Mouse (Mus musculus) gastrocnemius, postnatal 10 days (tissue): Measurements from ENCODE around the gene Lamb3. TPM values are rescaled to one million over a fixed set of nuclear protein-coding genes. Genes with fewer than 3 reads are reported as not detected.
A peak's percentile ranks its signal among the peaks of the same experiment; 100 is the strongest.

Experiments
- DNase-seq: peaks from one replicate; pipeline ENCODE4 v3.0.0; 2021; ENCODE audit warnings: mixed read lengths
- total RNA-seq, 2 experiments: library from RNA; stranded (reverse); gene quantifications; 2 replicates each; pipeline ENCODE4 v1.2.3; 2021

Lamb3 gene
- total RNA-seq, 2 experiments from 2014 or later = 1.2 to 2.0 TPM

DNA sequence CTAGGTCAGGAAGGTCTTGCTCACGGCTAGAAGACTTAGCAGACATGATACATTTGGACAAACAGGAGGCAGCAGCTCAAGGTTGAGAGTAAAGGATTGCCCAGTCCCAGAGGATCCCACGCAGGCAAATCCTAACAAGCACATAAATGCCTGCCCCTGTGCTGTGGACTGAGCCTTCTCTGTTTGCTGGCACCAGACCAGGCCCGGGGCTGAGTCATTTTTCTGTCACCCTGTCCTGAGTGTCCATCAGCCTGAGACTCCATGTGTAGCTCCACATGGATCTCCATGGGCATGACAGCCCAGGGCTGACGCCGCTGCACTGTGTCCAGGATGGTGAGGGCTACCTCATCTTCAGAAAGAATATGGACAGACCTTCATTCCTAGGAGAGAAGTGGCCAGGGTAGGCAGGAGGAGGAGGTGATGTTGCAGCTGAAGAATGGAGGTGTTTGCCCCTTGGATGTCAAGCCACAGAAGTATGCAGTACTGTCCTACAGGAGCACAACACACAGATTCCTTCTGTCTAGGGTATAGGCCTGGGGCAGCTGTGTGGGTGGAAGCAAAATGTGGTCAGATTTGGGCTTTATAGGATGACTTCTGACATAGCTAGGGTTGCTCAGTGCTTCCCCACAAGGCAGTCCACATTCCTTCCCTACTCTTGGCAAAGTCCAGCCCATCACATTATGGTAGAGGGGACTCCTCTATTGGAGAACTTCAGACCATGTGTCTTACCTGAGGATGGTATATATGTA lies 134.9 kb downstream of the Lamb3 start:
- no peak for DNase-seq

DNA sequence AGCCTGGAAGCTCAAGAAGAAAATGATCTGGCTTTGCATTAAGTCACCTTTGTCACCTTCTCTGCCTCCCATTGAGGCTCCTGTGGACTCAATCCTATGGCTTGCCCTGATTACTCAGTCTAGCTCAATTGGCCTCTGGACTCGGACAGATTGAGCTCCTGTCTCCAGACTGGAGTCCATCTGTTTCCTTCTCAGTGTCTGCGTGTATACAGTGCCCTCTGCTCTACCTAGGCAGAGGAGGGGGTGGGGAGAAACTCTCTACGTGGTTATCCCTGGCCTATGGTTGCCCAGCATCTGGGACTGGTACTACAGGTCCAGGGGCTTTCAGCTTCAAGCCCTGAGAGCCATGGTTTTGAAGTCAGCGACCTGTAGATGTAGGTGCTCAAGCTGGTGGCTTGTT lies 136.4 kb downstream of the Lamb3 start:
- DNase-seq = no peak

DNA sequence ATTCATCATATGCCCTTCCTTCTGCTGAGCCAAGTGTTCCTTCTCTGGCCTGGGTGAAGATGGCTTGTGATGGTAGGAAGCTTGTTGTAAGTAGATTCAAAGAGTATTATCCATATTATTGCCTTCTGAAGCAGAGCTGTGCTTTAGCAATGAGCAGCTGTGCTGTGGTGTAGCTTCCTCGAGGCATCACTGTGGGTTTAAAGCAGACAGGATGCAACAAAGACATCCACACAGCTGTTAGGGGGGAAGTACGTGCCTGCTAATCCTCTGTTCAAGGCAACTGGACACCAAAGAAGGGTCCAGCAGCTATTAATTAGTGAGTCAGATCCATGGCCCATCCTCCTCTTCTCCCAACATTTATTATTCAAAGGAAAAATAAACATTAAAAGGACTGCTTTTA lies 137.5 kb downstream of the Lamb3 start:
- no peak for DNase-seq

DNA sequence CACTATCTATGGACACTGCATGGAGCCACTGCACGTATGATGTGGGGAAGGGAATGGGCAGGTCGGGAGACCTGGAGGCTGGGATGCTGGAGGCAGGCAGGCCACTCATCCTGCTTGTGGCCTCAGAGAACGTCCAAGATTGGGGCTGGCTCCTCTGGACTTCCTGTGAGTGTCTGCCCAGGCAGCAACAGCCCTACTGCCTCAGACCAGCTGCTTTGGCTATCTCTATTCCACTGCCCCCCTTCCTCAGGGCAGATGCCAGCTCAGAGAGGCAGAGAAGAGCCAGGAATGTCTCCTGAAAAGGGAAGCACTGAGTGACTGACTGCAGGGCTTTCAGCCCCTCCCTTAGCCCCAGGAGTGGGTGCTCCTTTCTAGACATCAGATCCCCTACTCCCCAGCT lies 139.4 kb downstream of the Lamb3 start:
- no peak for DNase-seq

DNA sequence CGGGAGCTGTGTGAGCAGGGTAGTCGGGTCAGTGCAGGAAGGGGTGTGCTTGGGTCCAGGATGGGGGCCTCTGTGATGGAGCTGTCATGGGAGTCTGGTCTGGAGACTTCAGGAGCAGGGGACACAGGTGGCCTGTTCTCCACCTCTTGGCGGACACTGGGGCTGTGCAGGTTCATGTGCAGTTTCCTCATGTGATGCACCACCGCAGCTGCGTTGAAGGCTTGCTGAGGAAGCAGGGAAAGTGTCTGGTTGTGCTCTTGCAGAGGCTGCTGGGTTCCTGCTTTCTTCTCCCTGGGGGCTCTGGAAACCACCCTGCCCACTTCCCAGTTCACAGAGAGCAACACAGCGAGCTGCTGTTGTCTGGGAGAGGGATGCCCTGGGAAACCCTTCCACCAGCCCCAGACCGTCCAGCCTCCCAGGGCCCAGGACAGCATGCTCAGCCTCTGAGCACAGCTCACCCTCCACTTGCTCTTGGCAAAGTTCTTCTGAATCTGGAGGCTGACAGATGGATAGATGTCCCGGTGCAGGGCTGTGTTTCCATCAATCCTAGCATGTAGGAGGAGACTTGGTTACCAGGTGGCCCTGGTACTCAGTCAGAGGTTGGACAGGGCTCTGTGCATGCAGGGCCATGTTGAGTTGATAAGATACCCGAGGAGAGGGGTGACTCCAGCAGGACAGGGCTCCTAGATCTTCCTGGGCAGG lies 140.9 kb downstream of the Lamb3 start:
- no peak for DNase-seq

DNA sequence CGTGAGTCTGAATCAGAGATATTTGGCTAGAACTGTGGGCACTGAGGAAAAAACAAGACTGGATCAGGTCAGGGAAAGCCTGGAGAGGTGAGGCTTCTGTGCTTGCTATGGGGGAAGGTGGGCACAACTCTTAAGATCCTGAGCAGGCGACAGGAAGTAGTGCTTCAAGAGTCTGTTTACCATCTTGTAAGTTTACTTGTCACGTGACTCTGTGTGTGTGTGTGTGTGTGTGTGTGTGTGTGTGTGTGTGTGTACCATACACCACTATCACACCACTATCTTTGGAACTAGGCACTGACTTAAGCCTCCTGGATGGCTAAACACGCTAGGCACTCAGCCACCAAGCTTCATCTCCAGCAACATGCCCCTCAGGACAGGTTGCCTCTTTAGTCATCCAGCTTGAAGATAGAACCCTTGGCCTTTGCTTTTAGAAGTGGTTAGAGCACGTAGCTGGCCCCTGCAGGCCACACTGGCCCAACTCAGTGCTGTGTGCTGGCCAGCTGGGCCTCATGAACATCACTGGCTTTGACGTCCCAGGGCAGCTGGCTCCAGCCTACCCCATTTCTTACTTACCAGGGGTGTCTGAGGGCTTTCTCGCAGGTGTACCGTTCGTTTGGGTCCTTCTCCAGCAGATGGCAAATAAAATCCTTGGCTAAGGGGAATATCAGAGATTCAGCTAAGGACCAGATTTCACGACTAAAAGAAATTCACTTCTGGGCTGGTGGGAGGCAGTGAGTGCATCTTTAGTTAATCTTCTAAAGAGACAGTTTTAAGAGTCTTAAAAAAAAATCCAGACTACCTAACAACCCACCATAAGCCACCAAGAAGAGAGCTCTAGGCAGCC lies 142.4 kb downstream of the Lamb3 start:
- DNase-seq = no peak

DNA sequence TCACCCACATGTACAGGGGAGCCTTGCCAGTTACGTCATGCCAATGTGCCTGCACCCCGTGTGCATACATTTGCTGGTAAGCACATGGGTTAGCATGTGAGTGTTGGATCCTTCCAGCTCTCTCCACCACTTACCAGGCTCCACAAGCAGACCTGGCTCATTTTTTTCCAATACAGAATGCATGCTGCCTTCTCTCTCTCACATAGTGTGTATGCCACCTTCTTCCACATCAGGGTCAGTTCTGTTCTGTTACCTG lies 143.0 kb downstream of the Lamb3 start:
- no peak for DNase-seq

DNA sequence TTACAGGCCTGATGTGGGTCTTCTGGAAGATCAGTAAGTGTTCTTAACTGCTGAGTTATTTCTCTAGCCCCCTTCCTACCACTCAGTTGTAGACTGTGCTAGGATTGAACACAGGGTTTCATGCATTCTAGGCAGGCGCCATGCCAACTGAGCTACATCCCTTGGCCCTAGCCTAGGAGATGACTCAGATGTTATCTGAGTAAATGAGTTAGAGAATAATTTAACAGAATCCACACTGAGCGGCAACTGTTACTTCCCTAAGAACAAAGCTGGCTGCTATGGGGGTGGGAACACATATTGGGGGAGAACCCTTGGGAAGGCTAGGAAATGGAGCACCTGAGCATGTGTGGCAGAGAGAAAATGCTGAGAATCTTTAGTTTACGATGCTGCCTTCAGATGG lies 144.1 kb downstream of the Lamb3 start:
- DNase-seq = no peak

DNA sequence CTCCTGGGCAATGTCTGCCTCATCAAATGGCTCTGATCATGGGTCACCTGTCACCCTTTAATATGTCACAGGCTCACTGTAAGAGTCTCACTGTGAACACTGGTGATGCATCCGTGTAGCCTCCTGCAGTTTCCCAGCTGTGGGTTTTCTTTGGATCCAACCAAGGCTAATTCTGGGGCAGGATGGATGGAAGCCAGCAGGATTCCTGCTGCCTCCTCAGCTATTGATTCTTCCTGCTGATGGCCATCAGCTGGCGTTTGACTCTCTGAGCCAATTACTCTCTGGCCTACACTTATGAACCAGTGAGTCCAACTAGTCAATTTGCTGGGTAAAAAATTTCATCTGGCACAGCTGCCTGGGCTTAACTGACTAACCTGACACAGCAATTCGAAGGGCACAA lies 151.7 kb downstream of the Lamb3 start:
- DNase-seq = no peak

DNA sequence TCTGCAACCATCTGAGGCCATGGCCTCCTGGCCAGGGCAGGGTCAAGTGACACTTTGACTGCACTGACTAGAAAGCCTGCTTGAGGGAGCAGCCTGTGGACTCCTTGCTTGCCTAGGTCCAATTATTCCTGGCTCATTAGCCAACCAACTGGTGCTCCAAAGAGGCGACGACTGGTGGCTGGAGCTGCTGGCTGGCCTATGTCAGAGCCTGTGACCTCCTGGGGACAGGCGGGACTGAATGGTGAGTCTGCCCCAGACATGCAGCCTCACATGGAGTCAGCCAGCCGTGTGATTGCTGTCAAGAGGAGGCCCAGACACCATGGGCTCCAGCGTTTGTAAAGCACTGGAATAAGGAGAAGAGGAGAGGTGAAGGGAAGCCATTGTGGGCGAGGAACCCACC lies 153.7 kb downstream of the Lamb3 start:
- no peak for DNase-seq

DNA sequence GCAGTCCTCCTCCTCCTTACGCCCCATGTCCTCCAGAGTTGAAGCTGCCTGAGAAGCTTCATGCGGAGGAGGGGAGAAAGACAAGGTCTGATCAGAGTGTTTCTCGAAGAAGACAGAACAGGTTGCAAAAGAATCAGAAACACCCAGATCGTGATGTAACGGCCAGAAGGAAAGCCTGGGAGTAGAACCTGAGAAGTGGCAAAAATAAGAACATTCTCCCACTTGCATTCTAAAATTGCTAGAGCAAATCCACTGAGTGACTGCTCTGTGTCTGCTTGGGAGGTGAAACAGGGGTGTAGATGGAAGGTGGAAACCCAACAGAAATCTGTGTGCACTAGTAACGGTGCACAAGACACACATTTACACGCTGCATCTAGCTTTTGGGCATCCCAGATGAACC lies 154.6 kb downstream of the Lamb3 start:
- no peak for DNase-seq

DNA sequence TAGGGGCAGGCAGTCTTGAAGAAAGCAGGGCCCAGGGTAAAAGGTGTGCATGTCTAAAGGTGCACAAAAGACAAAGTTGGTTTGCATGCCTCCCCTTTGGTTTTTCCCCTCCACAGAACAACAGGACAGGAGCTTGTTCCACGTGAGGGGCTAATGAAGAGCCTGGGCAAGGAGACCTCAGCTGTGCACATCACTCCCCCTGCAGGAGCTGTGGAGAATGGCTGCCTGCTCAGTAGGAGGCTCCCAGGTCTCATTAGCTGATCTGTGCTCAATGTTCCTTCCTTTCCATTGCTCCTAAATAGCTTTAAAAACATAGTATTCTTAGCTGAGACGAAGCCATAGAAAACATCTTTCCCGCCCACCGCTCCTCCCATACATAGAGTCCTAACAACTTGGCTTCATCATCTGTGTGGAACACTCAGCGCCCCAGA lies 156.3 kb downstream of the Lamb3 start:
- DNase-seq = peak; percentile 51

DNA sequence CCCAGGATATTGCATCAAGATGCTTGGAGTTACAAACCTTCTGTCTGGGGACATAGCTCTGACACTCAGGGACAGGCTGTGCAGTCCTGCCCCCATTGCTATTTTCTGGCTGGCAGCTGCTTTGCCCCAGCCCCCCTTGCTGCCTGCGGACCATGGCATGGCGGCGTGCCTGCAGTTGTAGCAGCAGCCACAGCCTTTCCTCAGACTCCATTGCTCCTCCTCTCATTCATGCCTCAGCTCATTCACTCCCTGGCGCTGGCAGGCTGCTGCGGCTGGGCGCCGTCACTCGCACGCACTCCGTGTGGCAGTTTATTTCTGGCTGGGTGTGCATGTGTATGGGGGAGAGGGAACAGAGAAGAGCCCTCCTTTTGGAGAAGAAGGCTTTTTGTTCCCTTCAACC lies 160.6 kb downstream of the Lamb3 start:
- DNase-seq = peak; percentile 37

DNA sequence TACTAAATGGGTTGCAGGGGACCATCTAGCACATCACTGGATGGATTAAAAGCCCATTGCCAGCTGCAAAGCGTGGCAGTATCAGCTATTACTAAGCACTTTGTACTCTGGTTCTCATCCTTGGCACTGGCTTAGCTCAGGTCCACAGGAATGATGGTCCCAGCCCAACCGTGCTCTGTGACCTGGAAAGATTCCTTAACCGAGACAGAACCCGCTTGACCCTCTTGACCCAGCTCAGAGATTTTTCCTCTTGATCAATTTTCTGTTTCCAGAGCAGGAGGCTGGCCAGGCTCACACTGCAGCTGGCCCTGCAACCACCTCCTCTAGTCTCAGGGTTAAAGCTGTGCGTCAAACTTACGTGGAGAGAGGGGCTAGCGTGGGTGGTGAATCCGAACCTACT lies 161.6 kb downstream of the Lamb3 start:
- no peak for DNase-seq

DNA sequence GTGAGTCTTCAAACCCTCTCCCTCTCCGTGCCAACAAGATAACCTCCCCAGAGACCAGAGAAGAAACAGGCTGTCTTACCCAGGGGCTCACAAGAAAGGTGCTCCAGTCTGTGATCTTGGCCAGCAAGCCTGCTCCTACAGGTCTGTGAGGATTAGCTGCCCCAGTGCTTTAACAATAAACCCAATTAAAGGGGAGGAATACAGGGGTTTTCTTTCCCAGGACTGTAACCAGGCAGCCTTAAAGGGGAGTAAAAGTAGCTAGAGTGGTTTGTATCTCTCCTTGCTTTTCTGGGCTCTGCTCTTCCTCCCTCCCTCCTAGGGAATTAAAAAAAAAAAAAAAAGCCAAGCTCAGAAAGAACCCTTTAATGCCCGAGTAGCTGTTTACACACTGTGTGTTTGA lies 162.6 kb downstream of the Lamb3 start, which contains the start of gene Camk1g:
Gene Camk1g (minus strand): TSS at position 203 of the 400 bp plus-strand sequence.
- DNase-seq = no peak

DNA sequence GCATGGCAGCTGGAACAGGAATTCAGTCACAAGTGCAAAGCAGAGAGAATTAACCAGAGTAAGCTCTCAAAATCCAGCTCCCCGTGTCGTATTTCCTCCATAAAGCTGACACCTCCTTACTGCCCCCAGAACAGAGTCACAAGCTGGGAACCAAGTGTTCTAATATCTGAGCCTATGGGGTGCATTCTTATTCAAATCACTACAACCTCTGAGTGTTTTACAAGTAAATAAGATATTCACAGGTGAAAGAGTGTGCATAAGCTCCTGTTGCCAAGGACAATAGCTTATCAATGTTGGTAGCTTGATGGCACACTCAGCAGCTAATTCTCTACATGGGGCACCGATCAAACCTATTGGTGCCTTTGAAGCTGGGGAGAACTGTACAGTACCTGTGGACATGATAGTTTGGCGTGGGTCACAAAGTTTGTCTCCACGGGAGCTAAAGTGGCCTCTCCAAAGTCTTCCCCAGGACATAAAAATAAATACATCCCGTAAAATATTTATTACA lies 166.5 kb downstream of the Lamb3 start:
- no peak for DNase-seq

DNA sequence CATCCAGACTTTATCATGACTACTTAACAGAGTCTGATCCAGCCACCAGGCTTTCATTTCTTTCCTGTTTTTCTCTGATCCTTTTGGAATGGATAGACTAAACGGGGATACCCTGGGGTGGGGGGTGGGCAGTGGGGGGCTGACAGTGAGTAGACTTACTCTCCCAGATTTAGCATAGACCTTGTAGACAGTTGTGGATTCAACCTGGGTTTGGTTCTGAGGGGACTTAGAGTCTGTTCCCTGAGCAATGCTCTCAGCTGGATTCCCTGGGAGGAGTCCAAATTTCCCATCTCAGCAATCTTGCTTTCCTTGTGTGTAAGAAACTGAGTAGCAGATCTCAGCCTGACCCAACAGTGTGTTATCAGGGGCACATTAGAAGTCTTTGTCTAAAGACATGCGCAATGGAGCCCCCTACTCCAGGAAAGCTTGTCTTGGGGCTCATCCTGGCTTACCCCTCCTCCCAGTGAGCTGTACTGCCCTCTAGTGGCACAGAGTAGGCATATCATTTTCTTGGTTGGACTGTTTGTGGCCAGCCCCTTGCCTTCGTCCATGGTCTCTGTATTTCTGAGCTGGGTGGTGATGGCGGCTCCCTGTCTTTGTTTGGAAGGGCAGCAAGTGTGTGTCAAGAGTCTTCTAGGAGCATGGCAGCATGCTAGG lies 169.1 kb downstream of the Lamb3 start:
- peak; percentile 37 for DNase-seq

DNA sequence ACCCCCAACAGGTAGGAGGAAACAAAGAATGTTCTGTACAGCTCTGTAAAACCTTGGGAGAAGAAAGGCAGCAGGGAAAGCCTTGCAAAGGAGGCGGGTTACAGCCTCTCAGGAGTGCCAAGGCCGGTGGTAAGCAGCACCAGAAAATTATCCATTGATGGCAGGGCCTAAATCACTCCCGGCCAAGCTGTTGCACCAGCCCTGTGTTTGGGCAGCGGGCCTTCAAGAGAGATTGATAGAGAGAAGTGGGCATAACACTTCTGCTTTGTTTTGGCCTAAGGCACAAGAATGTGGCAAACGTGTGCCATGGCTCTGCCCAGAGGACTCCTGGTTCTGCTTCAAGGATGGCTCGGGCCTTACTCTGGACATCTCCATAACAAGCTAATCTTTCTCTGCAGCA lies 172.1 kb downstream of the Lamb3 start:
- DNase-seq = no peak

DNA sequence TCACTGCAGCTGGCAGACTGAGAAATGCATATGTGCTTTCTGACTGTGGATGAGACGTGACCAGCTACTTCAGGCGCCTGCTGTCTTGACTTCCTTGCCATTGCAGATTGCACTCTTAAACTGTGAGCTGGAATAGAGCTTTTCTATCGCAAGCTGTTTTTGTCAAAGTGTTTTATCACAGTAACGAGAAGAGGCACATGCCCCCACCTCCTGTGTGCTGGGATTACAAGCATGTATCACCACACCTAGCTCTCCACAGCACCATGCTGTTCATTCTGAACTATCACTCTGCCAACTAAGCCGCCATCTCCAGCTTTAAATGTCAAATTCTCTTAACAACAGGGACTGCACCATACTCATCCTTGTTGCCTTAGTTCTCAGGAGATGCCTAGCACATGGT lies 173.4 kb downstream of the Lamb3 start:
- no peak for DNase-seq

DNA sequence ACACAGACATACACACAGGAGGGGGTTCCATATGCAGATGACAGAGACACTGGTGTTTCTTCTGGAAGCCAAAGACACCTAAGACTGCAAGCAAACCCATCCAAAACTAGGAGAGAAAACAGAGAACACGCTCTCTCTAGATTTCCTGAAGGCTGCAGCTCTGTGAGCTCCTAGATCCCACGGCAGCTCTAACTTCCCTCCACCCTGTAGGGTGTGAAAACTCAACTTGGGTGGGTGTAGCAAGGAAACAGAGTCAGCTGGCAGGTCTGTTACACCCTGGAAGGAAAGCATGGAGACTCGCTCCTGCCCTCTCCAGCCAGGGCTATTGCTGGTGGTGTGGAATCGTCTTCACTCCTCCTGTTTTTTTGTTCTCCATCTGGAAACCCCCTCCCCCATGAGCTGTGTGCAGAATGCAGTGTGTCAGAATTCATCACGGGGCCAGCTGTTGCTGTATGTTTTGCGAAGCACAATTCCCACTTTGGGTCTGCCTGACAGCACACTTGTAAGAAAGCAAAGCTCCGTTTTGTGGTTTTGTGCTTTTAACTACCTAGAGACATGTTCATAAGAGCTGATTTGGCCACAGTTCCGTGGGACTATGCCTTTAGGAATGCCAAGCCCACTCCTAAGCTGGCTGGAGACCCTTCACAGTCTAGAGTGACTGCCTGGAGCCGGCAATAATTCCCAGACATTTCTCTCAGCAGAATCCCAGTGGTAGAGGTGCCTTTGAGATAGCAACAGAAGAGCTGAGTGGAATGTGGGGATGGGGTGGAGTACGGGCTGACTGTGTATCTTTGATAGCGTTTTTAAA lies 174.3 kb downstream of the Lamb3 start:
- no peak for DNase-seq

DNA sequence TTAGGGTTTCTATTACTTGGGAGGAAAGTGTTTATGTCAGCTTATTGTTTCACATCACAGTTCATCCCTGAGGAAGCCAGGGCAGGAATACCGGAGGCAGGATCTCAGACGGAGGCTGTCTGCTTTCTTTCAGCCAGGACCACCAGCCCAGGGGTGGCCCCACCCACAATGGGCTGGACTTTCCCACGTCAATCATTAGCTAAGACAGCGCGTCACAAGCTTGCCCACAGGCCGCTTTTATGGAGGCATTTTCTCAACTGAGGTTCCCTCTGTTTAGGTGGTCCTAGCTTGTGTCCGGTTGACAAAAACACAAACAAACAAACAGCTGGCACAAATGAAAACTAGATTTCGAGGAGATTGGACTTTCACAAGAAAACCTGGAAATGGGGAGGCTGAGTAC lies 174.9 kb downstream of the Lamb3 start:
- peak; percentile 30 for DNase-seq
